Mouse (Mus musculus): Measurements from ENCODE around the gene Cnr2.

The Cnr2 gene

DNA sequence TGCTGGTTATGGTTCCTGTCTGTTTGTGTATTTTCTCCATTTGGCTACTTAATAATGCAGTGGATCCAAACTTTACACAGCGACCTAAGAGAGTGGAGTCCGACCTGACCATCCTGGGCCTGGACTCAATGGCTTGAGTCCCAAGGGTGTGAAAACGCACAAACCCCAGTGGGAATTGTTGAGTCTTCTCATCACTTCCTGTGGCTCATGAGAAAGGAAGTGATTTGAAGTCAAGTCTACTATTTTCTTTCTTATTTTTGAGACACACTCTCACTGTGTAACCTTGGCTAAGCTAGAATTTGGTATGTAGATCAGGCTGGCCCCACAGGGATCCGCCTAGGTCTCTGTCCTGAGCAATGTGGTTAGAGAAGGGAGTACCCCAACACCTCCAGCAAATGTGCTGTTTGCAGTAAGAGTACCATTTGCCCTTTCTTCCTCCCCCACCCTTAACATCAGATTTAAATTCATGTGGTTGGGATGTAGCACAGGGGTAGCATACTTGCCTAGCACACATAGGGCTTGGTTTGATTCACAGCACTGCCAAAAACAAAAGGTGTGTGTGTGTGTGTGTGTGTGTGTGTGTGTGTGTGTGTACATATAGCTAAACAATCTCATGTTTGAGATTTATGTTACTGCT, 7.5 kb downstream of the Cnr2 start:
- no peak for DNase-seq (ENCODE audit: low read depth, low spot score)

DNA sequence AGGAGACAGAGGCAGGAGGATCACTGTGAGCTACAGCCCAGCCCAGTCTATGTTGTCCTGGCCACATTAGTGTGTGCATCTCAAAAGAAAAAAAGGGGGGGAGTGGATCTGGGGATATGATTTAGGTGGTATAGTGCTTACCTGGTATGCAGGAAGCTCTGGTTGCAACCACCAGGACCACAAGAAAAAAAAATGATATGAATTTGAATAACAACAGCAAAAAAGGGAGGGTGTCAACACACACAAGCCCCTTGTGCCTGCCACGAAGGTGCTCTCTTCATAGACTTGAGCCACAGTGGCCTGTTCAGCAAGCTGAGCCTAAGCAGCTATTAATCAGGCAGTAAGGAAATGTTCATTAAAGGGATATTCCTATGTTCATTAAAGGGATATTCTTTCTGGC, 9.6 kb downstream of the Cnr2 start:
- no peak for DNase-seq (ENCODE audit: low read depth, low spot score)

DNA sequence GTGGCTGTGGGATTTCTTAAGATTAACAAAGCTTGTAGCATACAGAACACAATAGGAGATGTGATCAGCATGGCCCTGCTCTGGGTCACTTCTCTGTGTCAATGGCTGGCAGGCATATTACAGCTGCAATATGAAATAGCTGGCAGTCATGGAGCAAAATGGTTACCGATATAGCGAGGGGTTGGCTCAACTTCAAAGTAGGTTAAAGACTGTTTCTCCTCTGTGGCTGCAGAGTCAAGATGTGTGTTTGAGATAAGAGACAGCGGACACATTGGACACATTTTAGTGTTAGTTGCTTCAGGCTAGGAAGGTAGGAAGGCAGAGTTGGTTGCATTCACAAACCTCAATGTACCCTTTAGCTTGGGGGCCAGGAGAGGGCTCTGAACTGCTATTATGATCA, 11.4 kb downstream of the Cnr2 start:
- DNase-seq (ENCODE audit: low read depth, low spot score): no peak

DNA sequence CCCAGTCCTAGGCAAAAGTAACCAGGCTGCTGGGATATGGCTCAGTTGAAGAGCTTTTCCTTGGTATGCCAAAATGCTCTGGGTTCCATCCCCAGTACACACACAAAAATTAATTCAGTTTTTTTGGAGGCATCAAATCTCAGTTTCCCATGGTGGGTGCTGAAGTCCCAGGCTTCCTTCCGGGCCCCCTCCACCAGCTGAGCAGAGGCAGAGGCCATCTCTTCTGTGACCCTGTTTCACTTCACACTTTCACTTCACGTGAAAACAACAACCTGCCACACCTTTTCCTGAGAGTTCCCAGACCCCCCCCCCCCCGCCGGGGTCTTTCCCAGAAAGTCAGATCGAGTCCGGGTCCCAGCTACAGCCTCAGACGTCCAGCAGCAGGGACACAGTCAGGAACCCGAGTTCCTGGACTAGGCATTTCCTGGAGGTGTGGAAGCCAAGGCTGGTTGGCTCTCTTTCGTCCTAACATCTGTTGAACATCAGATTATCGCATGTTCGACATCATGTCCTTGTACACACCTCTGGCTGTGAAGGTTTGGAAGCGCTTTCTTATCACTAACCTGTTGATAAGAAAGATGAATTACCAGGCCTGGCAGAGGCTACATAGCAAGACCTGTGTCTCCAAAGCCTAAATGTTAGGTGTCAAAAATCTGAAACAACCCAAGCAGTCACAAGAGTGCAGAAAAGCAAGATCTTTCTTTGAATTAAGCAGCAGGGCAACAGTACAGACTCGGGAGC, 14.3 kb downstream of the Cnr2 start:
- no peak for DNase-seq (ENCODE audit: low read depth, low spot score)

DNA sequence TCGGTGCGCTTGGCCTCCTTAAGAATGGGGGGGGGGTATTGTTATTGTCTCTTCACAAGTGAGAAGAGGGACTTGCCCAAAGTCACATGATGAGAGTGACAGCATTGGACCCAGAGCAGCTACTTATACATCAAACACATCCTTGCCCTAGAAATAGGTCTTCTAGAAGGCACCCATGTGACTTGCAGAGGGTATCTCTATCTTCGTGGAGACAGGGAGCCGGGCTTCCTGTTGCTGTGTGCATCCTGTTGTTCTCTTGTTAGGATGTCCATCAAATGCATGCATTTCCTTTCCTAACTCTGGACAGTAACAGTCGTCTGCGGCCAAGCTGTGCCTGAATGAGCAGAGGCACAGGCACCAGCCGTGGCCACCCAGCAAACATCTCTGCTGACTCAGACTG, 16.3 kb downstream of the Cnr2 start:
- DNase-seq (ENCODE audit: low read depth, low spot score): no peak

DNA sequence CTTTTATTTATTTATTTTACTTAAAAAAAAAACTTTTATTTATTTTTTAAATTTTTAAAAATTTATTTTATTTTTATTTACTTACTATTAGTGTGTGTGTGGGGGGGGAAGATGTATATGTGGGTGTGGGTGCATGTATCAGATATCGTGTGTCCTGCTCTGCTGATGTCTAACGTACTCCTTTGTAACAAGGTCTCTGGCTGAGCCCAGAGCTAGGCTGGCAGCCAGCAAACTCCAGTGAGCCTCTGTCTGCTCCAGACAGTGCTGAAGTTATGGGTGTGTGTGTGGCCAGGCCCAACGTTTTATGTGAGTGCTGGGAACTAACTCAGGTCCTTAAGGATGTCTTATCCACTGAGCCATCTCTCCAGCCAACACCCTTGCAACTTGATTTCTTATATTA, 17.0 kb downstream of the Cnr2 start:
- DNase-seq (ENCODE audit: low read depth, low spot score): no peak

DNA sequence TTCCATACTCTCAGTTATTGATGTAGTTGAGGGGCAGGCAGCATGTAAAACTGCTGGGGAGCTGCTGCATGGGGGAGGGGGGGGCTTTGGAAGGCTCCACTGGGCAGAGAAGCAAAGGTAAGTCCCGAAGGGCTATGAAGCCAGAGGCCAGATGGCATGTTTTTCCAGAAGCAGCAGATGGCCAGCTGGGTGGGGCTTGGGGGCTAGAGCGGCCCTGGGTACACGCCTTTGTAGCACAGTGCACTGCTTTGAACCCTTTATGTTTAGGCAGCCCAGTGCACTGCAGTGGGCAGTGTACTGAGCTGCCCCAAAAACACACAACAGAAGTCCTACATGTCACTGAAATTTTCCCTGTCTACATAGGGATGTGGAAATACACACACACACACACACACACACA, 17.6 kb downstream of the Cnr2 start:
- no peak for DNase-seq (ENCODE audit: low read depth, low spot score)

DNA sequence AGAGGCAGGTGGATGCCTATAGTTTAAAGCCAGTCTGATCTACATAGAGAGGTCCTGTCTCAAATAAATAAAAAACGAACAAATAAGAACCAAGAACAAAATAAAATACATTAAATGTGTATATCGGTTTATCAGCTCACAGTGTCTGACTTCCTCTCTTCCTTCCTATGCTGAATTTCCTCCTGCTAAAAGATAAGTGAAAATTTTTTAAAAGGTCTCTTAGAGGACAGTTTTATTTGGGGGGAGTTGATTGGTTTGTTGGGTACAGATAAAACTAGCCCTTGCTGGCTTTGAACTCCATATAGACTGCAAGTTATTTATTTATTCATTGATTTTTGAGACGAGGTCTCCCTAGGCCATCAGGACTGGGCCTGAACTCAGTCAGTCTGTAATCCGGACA, 18.2 kb downstream of the Cnr2 start:
- no peak for DNase-seq (ENCODE audit: low read depth, low spot score)

DNA sequence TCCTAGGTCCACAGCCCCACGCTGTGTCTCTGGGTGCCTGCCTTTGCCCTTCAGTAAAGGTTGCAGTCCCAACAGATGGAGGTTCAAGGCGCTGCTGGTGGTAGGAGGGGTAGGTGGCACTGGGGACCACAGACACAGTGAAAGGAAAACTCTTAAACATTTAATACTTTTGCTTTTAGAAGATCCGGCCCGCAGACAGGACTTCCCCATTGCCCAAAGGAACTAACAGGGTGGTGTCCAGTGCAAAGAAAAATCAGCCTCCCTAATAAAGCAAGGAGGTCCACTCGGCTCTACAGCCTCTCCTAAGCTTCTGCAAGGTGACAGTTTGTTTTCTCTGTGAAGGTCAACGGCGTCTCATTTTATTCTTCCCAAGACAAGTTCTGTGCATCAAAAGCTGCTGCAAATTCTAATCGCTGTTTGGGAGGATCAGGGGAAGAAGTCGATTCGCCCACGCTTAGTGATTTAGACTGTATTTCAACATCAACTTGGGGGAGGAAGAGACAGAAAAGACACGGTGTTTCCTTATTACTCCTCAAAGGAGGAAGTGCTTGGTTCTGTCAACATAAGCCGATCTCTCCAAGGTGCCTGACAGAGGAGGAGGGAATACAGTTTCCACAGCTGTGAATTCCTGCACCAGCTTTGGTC, 23.6 kb downstream of the Cnr2 start:
- DNase-seq (ENCODE audit: low read depth, low spot score): no peak

DNA sequence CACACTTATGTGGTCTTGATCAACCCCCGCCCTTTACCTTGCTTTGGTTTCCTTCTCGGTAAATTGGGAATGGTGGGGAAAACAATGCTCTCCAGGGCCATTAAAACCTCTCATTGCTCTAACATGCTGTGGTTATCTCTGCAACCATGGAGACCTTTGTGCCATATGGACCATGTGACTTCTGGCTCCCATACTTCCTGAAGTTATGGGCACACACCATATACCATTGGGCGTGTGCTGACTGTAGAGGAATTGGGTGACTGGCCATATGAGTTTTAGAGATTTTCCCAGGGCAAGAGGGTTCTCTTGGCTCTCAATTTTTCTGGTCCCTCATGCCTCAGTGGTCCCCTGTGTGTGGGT, 24.1 kb downstream of the Cnr2 start:
- no peak for DNase-seq (ENCODE audit: low read depth, low spot score)

DNA sequence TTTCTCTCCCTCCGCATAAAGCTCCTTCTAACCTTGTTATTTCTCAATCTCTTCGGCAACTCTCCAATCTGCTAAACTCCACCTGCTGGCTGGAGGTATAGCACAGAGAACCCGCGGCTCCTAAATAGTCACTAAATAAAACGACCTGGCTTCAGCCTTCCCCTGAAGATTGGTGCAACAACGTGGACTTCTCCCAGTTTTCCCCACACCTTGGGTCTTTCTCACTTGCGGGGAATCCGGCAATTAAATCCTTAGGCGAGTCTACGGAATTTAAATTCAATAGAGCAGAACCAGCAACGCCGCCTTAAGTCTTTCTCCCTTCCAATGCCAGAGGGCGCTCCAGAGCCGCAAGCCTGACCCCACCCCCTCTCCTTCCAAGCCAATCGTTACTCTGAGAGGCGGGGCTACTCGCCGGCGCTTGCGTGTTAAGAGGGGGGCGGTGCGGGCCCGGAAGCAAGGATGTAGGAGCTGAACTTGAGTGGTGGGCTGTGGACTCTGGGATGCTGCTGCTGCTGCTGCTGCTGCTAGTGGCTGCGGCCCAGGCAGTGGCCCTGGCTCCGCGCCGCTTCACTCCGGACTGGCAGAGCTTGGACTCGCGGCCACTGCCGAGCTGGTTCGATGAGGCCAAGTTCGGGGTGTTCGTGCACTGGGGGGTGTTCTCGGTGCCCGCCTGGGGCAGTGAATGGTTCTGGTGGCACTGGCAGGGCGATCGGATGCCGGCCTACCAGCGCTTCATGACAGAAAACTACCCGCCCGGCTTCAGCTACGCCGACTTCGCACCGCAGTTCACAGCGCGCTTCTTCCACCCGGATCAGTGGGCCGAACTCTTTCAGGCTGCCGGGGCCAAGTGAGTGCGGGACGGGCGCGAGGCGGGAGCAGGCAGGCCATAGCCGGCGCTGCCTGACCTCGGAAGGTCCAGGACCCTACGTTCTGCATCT, 25.4 kb downstream of the Cnr2 start, which contains the start of gene Fuca1:
Fuca1 (plus strand) TSS at position 432 of the 938 bp plus-strand sequence.
- peak; percentile 94 for DNase-seq (ENCODE audit: low read depth, low spot score)

DNA sequence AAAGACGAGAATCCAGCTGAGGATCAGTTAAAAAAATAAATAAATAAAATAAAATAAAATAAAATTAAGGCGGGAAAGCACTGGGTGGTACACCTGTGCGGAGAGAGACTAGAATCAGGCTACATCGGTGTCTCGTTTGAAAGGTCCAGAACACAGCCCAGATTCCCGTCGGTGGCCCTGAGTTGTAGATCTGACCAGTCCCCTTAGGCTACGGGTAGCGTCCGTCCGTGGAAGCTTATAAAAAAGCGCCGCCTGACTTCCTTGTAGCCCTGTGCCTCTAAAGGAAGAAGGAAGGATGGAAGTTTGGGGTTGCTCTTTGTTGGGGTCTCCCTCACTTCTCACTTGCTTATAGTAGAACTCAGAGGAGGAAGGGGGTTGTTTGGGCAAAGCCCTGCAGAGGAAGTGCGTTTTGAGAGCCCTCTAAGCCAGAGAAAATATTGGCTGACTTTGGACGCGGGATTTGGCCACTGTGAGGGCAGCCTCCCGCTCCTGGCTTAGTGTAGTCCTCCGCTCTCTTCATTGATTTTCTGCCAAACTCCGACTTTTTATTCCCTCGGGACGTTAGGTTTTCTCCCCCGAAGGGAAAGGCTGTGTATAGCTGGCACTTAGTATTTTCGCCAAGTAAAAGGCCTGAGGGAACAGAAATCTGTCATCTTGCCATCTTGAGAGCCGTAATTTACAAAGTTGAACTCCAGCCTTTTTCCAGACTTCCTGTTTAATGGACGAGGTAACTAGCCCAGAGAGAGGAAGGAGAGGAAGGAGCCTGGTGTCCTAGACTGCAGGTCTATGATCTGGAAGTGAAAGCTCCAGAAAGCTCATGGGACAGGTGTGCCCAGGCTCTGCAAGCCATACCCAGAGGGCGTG, 26.3 kb downstream of the Cnr2 start:
- peak; percentile 16 for DNase-seq (ENCODE audit: low read depth, low spot score)

DNA sequence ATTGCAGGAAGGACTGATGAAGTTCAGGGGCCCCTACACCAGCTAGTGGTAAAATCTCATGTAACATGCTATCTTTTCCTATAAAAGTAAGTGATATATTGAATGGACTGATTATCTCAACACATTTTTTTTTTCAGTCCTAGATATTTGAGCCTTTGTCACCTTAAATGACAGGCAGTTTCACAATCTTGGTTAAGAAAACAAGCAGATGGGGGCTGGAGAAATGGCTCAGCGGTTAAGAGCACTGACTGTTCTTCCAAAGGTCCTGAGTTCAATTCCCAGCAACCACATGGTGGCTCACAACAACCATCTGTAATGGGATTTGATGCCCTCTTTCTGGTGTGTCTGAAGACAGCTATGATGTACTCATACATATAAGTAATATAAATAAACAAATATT, 27.0 kb downstream of the Cnr2 start:
- DNase-seq (ENCODE audit: low read depth, low spot score): no peak

DNA sequence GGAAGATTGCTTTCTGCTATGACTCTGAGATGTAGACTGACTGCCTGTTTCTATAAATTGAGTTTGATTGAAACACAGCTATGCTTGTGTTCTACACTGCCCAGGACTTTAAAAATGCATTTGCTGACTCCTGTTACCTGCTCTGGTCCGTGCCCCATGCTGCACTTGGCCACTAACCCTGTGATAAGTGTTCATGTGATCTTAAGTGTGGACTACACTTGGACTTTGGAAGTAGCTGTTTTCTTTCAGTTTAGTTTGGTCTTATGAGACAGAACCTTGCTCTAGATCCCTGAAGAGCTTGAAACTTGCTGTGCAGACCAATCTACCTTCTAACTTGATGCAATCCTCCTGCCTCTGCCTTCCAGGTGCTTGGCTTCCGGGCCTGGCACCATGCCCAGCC, 29.2 kb downstream of the Cnr2 start:
- no peak for DNase-seq (ENCODE audit: low read depth, low spot score)

DNA sequence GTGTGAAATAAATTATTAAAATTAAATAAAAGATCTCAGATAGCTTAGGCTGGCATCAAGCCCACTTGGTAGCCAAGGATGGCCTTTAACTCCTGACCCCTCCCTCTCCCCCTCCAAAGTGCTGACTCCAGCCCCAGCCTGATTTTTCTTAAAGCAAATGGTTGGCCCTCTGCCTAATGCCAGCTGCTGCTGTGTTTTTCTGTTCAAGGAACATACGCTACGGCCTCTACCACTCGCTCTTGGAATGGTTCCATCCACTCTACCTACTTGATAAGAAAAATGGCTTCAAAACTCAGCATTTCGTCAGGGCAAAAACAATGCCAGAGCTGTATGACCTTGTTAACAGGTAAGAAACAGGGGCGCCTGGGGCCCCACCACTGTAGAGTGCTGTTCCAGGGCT, 30.1 kb downstream of the Cnr2 start:
- no peak for DNase-seq (ENCODE audit: low read depth, low spot score)

DNA sequence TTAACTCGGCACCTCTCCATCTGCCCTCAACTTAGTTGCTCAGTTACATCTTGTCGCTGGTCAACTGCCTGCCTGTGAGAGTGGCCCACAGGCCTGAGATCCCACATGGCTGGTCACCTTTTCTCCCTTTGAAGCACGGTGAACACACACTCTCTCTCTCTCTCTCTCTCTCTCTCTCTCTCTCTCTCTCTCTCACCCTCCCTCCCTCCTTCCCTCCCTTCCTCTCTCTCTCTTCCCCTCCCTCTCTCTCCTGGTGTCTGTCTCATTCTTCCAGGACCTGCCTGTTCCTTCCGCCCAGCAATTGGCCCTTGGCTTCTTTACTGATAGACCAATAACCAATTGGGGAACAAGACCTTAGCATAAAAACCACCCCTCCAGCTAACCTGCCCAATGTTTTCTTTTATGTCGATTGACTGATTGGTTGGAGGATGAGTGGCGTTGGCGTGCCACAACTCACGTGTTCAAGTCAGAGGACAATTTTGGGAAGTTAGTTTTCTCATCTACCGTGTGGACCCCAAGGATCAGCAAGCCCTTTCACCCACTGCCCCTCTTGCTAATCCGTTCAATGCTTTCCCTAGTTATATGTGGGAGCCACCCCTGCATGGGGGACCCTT, 31.1 kb downstream of the Cnr2 start:
- DNase-seq (ENCODE audit: low read depth, low spot score): no peak

DNA sequence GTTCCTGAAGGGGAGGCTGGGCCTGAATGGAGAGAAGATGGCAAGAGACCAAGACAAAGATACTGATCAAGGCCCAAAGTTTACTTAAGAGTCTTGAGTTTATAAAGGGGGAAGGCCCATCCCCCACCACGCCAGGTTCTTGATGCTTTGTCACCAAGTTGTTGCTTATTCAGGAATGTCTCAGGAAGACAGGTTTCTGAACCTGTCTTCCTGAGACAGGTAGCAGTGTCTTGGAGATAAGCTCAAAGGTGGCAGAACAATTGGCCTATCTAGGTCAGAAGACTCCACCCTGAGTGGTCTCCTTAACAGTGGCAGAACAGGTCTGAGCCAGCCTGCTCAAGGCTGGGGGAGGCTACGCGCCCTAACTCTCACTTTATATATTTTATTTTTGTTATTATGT, 31.7 kb downstream of the Cnr2 start:
- no peak for DNase-seq (ENCODE audit: low read depth, low spot score)

DNA sequence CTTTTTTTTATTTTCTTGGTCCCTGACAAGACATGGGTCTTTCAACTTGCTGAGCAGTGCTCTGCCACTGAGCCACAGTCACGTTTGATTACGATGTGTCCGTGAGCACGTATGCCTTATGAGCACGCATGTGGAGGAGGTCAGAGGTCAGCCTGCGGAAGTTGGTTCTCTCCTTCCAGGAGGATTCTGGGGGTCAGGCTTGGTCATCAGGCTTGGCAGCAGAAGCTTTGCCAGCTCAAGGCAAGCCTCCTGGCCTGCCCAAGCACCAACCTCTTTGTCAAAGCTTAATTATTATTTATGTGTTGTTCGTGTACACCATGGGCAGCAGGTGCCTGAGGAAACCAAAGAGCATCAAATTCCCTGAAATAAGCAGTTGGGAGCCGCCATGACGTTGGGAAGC, 33.2 kb downstream of the Cnr2 start:
- DNase-seq (ENCODE audit: low read depth, low spot score): no peak

DNA sequence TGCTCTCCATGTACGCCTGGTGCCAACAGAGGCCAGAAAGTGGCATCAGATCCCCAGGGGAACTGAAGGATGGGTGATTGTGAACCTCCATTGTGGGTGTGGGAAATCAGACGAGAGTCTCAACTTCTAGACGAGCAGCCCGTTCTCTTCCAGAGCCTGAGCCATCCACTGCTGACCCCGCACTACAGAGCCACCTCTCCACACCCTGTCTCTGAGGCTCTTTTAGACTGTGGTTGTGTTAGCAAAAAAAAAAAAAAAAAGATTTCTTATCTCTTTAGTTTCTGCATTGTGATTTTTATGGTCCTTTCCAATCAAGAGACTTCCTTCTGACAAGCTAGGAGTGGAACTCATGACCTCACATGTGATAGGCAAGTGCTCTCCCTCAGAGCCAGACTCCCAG, 34.2 kb downstream of the Cnr2 start:
- DNase-seq (ENCODE audit: low read depth, low spot score): no peak

DNA sequence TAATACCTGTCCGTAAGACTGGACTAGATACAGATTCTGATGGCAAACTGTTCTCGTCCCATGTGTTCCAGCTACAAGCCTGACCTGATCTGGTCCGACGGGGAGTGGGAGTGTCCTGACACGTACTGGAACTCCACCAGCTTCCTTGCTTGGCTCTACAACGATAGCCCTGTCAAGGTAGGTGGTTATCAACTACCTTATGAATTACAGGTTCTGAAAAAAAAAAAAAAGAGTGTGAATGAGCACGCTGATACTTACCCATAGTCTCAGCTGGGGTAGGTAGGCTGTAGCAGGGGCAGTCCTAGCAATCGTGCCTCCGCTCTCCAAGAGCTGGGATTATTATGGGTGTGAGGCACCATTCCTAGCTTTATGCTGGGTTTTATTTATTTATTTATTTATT, 34.6 kb downstream of the Cnr2 start:
- no peak for DNase-seq (ENCODE audit: low read depth, low spot score)

DNA sequence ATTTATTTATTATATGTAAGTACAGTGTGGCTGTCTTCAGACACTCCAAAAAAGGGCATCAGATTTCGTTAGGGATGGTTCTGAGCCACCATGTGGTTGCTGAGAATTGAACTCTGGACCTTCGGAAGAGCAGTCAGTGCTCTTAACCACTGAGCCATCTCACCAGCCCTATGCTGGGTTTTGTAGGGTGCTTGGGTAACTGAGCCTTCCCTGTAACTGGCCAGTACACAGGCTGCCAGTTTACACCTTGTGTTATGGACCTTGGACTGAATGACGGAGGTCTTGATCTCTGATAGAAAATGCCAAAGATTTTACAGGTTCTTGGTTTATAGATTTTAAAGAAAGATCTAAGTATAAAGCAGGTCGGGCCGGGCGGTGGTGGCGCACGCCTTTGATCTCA, 35.0 kb downstream of the Cnr2 start:
- no peak for DNase-seq (ENCODE audit: low read depth, low spot score)
